Mouse (Mus musculus): ENCODE data around the gene Carmil3. TPM values are rescaled to one million over a fixed set of nuclear protein-coding genes. Genes with fewer than 3 reads are reported as not detected.

Gene Carmil3
- 3.2 and 4.5 TPM in 2 replicates for polyA plus RNA-seq (2015; fragmentation: Nextera tagmentation; extraction: Ambion mirVana)

DNA sequence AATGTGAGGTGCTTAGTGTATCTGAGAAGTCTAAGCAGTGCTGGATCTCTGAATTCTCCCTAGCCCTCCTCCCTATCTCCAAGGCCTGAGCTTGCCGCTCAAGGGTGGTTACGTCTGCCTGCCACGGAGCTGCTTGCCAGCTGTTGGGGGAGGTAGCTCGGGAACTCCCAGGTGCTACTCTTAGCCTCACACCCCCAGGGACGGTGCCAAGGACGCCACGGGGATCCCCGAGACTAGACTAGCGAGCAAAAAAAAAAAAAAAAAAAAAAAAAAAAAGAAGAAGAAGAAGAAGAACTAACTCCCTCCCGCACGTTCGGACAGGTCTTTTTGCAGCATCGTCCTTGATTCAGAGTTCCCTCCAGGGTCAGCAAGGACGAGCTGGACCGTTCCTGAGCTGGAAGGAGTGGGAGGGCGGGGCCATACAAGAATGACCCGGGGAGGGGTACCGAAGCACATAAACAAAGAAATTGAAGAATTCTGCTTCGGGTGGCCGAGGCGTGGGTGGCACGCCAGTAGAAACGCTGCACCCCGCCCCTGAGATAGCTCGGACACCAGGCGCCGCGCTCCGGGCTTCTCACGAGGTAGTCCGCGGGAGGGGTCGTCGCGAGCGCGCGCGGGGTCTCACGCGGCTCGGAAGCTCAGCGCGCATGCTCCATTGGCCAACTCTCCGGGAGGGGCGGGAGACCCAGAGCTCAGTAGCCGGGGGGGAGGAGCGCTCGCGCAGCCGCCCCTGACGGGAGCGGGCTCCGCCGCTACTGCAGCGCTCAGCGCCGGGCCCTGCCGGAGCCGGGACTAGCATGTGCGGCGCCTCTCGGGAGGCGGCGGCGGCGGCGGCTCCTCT, at the start of gene Carmil3:
TSS of gene Carmil3 (plus strand) at position 291 of the 841 bp plus-strand sequence.

DNA sequence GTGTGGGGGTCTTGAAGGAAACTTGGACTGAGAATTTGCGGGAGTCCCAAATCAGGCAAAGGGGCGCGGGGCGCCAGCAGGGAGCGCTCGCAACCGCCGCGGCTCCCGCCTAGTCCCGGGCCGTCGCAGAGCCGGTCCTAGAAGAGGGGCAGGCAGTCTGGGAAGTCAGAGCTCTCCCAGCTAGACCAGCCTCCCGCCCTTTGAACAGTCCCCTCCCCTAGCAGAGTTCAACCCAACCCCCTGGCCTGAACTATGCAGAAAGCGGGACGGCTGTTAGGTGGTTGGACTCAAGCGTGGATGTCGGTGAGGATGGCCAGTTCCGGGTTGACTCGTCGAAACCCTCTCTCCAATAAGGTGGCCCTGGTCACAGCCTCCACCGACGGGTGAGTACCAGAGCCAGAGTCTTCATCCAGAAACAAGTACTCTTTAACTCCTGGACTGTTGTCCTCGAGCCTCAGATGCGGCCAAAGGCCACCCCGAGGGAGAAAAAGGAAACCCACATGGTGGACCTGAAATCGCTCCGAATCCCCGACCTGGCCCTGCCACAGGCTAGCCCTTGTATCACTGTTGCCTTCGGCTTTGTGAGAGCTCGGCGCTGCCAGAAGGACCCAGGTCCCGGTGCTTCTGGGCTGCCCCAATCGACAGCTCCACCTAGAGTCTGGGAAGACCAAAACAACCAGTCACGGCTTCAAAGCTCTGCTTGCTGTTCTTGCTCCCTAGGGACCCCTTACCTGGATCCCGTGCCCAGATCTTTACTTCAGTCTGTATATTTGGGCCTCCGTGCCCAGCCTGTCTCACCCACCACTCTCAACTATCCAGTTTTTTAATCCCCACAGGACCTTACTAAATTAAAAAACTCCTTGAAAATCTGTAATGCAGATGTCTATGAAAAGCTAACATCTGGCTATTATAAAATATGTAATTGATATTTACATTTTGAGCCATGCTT, 11.5 kb upstream of the Carmil3 start, which contains the start of gene Dhrs4:
TSS of gene Dhrs4 (plus strand) at position 108 of the 949 bp plus-strand sequence.

DNA sequence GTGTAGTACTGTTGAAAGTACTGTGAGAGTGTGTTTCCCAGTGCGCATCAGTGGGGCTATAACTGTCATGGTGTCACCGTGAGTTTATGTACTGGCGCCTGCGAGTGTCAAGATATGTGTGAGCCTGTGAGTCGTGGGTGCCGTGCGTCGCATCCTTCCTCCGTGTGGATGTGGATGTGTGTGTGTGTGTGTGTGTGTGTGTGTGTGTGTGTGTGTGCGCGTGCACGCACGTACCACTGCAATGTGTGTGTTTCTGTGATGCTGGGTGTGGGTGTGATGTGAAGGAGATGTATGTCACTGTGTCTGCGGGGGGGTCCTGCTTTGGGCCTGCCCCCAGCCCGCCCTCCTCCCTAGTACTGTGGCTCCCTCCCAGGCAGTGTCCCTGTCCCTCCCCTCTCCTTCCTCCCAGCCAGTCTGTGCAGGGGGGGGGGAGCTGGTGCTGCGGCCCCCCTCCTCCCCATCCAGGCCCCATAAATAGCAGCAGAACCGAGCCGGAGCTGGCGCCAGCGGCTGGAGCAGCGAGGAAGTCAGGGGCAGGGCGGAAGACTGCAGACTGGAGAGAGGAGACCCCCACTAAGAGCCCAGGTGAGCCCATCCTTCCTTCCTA, 19.8 kb downstream of the Carmil3 start, which contains the start of gene Cpne6:
TSS of gene Cpne6 (plus strand) at position 321 of the 607 bp plus-strand sequence.

DNA sequence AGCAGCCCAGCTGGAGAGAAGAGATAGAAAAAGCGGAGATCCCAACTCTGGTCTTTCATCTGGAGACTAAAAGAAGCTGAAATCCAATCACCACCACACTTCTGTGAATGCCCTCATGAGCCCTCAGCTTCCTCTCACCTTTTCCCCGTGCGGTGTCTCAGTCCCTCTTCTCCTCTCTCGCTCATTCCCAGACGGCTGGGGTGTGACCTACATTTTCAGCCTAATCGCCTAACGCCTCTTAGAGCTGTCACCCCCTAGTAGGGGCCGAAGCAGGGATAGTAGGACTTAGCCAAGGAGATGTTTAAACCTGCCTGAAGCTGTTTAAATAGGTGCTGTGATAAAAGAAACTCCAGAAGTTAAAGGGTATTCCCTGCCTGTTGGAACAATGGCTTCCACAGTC, 34.3 kb downstream of the Carmil3 start, which contains the start of gene Nrl:
TSS of gene Nrl (minus strand) at position 197 of the 400 bp plus-strand sequence.

DNA sequence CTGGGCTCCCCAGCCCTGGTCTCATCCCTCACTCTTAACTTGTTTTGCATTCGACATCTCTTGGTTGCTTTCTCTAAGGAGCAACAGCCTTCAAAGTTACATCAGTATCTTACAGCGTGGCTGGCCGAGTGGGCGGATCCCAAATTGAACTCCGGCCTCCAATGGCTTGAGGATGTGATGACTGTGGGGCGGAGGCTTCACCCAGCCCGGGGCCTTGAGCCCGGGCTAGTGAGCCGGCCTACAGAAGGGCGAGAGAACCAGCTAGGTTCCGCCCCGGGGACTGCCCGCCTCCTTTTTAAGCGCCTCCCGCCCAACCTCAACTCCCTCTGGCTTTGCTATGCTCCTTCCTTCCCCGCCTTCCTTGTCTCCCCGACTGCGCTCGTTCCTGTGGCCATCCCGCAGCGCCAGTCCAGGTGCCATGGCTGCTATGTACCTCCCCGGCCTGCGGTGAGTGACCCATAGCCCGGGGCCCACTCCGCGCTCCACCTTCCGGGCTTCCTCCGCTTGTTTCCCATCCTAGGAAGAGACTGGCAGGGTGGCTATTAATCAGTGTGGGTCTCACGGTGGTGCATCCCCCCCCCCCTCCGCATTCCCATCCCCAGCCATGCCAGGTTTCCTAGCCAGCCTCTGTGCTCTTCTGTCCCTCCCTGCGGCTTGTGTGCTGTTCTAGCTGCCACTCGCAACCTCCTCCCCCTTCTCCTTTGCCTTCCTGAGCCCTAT, 49.8 kb downstream of the Carmil3 start, which contains the start of gene Pck2:
TSS of gene Pck2 (plus strand) at position 200 of the 720 bp plus-strand sequence.

Other genes with a start within 250 kb of the Carmil3 start
- gene Dhrs4, start 11.9 kb upstream of the Carmil3 start, polyA plus RNA-seq (2015; fragmentation: Nextera tagmentation; extraction: Ambion mirVana) = 61.9 and 83.5 TPM in 2 replicates
- 0.16 and 0.63 TPM in 2 replicates for gene Cpne6, start 19.8 kb downstream of the Carmil3 start, polyA plus RNA-seq (2015; fragmentation: Nextera tagmentation; extraction: Ambion mirVana)
- gene Nrl, start 34.3 kb downstream of the Carmil3 start, polyA plus RNA-seq (2015; fragmentation: Nextera tagmentation; extraction: Ambion mirVana) = 0.06 TPM in 1 of 2 replicates, not detected in the other
- gene Pck2, start 49.6 kb downstream of the Carmil3 start, polyA plus RNA-seq (2015; fragmentation: Nextera tagmentation; extraction: Ambion mirVana) = 35.7 and 43.6 TPM in 2 replicates
- gene Dcaf11, start 69.4 kb downstream of the Carmil3 start, polyA plus RNA-seq (2015; fragmentation: Nextera tagmentation; extraction: Ambion mirVana) = 50.2 and 81.0 TPM in 2 replicates
- 1.6 and 4.3 TPM in 2 replicates for gene A730061H03Rik, start 69.8 kb downstream of the Carmil3 start, polyA plus RNA-seq (2015; fragmentation: Nextera tagmentation; extraction: Ambion mirVana)
- gene Fitm1, start 85.0 kb downstream of the Carmil3 start, polyA plus RNA-seq (2015; fragmentation: Nextera tagmentation; extraction: Ambion mirVana) = 1.1 and 1.3 TPM in 2 replicates
- 226 and 323 TPM in 2 replicates for gene Psme1, start 87.5 kb downstream of the Carmil3 start, polyA plus RNA-seq (2015; fragmentation: Nextera tagmentation; extraction: Ambion mirVana)
- 55.0 and 57.8 TPM in 2 replicates for gene Emc9, start 94.7 kb downstream of the Carmil3 start, polyA plus RNA-seq (2015; fragmentation: Nextera tagmentation; extraction: Ambion mirVana)
- 549 and 603 TPM in 2 replicates for gene Psme2, start 100.5 kb downstream of the Carmil3 start, polyA plus RNA-seq (2015; fragmentation: Nextera tagmentation; extraction: Ambion mirVana)
- 9.6 and 12.4 TPM in 2 replicates for gene Rnf31, start 101.1 kb downstream of the Carmil3 start, polyA plus RNA-seq (2015; fragmentation: Nextera tagmentation; extraction: Ambion mirVana)
- 20.9 and 26.1 TPM in 2 replicates for gene Irf9, start 112.9 kb downstream of the Carmil3 start, polyA plus RNA-seq (2015; fragmentation: Nextera tagmentation; extraction: Ambion mirVana)
- 6.8 and 9.0 TPM in 2 replicates for gene Rec8, start 127.4 kb downstream of the Carmil3 start, polyA plus RNA-seq (2015; fragmentation: Nextera tagmentation; extraction: Ambion mirVana)
- 41.9 and 52.7 TPM in 2 replicates for gene Ipo4, start 145.3 kb downstream of the Carmil3 start, polyA plus RNA-seq (2015; fragmentation: Nextera tagmentation; extraction: Ambion mirVana)
- gene Gm49378, start 147.2 kb downstream of the Carmil3 start, polyA plus RNA-seq (2015; fragmentation: Nextera tagmentation; extraction: Ambion mirVana) = 1.0 and 3.3 TPM in 2 replicates
- 65.2 and 103 TPM in 2 replicates for gene Tm9sf1, start 153.2 kb downstream of the Carmil3 start, polyA plus RNA-seq (2015; fragmentation: Nextera tagmentation; extraction: Ambion mirVana)
- gene Tssk4, start 159.5 kb downstream of the Carmil3 start, polyA plus RNA-seq (2015; fragmentation: Nextera tagmentation; extraction: Ambion mirVana) = 0.77 and 0.95 TPM in 2 replicates
- 63.2 and 95.3 TPM in 2 replicates for gene Mdp1, start 169.9 kb downstream of the Carmil3 start, polyA plus RNA-seq (2015; fragmentation: Nextera tagmentation; extraction: Ambion mirVana)
- 30.6 and 43.5 TPM in 2 replicates for gene Gmpr2, start 181.3 kb downstream of the Carmil3 start, polyA plus RNA-seq (2015; fragmentation: Nextera tagmentation; extraction: Ambion mirVana)
- gene Nedd8, start 181.5 kb downstream of the Carmil3 start, polyA plus RNA-seq (2015; fragmentation: Nextera tagmentation; extraction: Ambion mirVana) = 635 and 779 TPM in 2 replicates
- 16.5 and 25.7 TPM in 2 replicates for gene Tinf2, start 191.2 kb downstream of the Carmil3 start, polyA plus RNA-seq (2015; fragmentation: Nextera tagmentation; extraction: Ambion mirVana)
- 0.47 and 1.2 TPM in 2 replicates for gene Tgm1, start 223.3 kb downstream of the Carmil3 start, polyA plus RNA-seq (2015; fragmentation: Nextera tagmentation; extraction: Ambion mirVana)
- 15.1 and 23.2 TPM in 2 replicates for gene Rabggta, start 231.6 kb downstream of the Carmil3 start, polyA plus RNA-seq (2015; fragmentation: Nextera tagmentation; extraction: Ambion mirVana)